Mouse (Mus musculus): ENCODE measurements at regions not wholly inside any gene's neighbourhood (a gene's known extent, or its start where the extent isn't known, plus 50 kb on each side); places are given as distances from the start of the nearest gene placed in this dataset.

GRCm38 (mm10) chr11:24391385-24391784 lies 313.5 kb downstream of the Bcl11a start:
- DNase-seq, result no peak

GRCm38 (mm10) chr11:24395478-24395877 lies 317.6 kb downstream of the Bcl11a start:
- no peak for DNase-seq

GRCm38 (mm10) chr11:24396911-24397310 lies 319.1 kb downstream of the Bcl11a start:
- no peak for DNase-seq

GRCm38 (mm10) chr11:24397710-24398109 lies 319.9 kb downstream of the Bcl11a start:
- no peak for DNase-seq

- no peak for DNase-seq
These were observed 323.3 kb downstream of the Bcl11a start for GRCm38 (mm10) chr11:24401151-24401550.

GRCm38 (mm10) chr11:24402127-24402526 lies 324.3 kb downstream of the Bcl11a start:
- no peak for DNase-seq

- peak; percentile 1 to 18 for DNase-seq
These were observed 336.9 kb downstream of the Bcl11a start for GRCm38 (mm10) chr11:24414804-24415203.

GRCm38 (mm10) chr11:24422066-24422775 lies 344.4 kb downstream of the Bcl11a start:
- no peak for DNase-seq

GRCm38 (mm10) chr11:24423278-24423677 lies 345.4 kb downstream of the Bcl11a start:
- no peak for DNase-seq

- no peak for DNase-seq
These were observed 349.4 kb downstream of the Bcl11a start for GRCm38 (mm10) chr11:24426995-24427883.

GRCm38 (mm10) chr11:24448608-24449007 lies 370.8 kb downstream of the Bcl11a start:
- DNase-seq, result no peak

GRCm38 (mm10) chr11:24452267-24452666 lies 374.4 kb downstream of the Bcl11a start:
- no peak for DNase-seq

- DNase-seq, result no peak
These were observed 386.8 kb downstream of the Bcl11a start for GRCm38 (mm10) chr11:24464642-24465041.

- no peak for DNase-seq
These were observed 389.6 kb downstream of the Bcl11a start for GRCm38 (mm10) chr11:24467458-24467857.

GRCm38 (mm10) chr11:24470469-24470868 lies 392.6 kb downstream of the Bcl11a start:
- DNase-seq, result no peak

- no peak for DNase-seq
These were observed 394.9 kb downstream of the Bcl11a start for GRCm38 (mm10) chr11:24472617-24473367.

- no peak for DNase-seq
These were observed 395.6 kb downstream of the Bcl11a start for GRCm38 (mm10) chr11:24473368-24474010.

GRCm38 (mm10) chr11:24502722-24503424 lies 425.0 kb downstream of the Bcl11a start:
- no peak for DNase-seq

- no peak for DNase-seq
These were observed 437.7 kb downstream of the Bcl11a start for GRCm38 (mm10) chr11:24515568-24515967.

GRCm38 (mm10) chr11:24535462-24535861 lies 457.6 kb downstream of the Bcl11a start:
- DNase-seq, result no peak

- DNase-seq, result no peak
These were observed 459.9 kb downstream of the Bcl11a start for GRCm38 (mm10) chr11:24537721-24538120.

GRCm38 (mm10) chr11:24569655-24570054 lies 491.8 kb downstream of the Bcl11a start:
- DNase-seq, result no peak
